Mouse (Mus musculus) liver, embryonic 16.5 days (tissue): Measurements from ENCODE around the gene Gm12184. TPM values are rescaled to one million over a fixed set of nuclear protein-coding genes. Genes with fewer than 3 reads are reported as not detected.
"Not testable (repeated sequence)": the region's sequence is repeated elsewhere in the genome, so short reads cannot be mapped to it uniquely, and the experiment has no call there.

Experiments used
- ATAC-seq: fragments of 200-750 bp; cut with Nextera tagmentation; 2 replicates; pipeline ENCODE4 v1.8.0; 2017; ENCODE audit warnings: low read depth, mild to moderate bottlenecking, moderate number of reproducible peaks, moderate library complexity
- H3K27ac ChIP-seq: fragments of 300-500 bp; sonication (generic); 2 replicates; pipeline ENCODE4 v1.5.1; 2014; ENCODE audit warnings: mild to moderate bottlenecking, low read length
- H3K27me3 ChIP-seq: fragments of 300-500 bp; sonication (generic); 2 replicates; pipeline ENCODE4 v1.6.1; 2014; ENCODE audit warnings: low read depth, low read length, mixed read lengths; ENCODE audit not compliant: control insufficient read depth, insufficient read depth
- H3K36me3 ChIP-seq: fragments of 300-500 bp; sonication (generic); 2 replicates; pipeline ENCODE4 v1.6.1; 2014; ENCODE audit warnings: mild to moderate bottlenecking; ENCODE audit not compliant: control insufficient read depth, insufficient read depth
- H3K4me1 ChIP-seq: fragments of 300-500 bp; sonication (generic); 2 replicates; pipeline ENCODE4 v1.6.1; 2014; ENCODE audit warnings: low read depth, low read length, mixed read lengths; ENCODE audit not compliant: control insufficient read depth
- H3K4me2 ChIP-seq: fragments of 300-500 bp; sonication (generic); 2 replicates; pipeline ENCODE4 v1.6.1; 2014; ENCODE audit warnings: low read depth, low read length, mixed read lengths
- H3K4me3 ChIP-seq: fragments of 300-500 bp; sonication (generic); 2 replicates; pipeline ENCODE4 v1.5.1; 2014; ENCODE audit warnings: low read depth, mild to moderate bottlenecking, low read length
- H3K9ac ChIP-seq: fragments of 300-500 bp; sonication (generic); 2 replicates; pipeline ENCODE4 v1.6.1; 2014; ENCODE audit warnings: low read depth, low read length
- H3K9me3 ChIP-seq: fragments of 300-500 bp; sonication (generic); replicated peaks from 2 replicates; pipeline ENCODE4 v1.6.1; 2016; ENCODE audit warnings: low read length; ENCODE audit not compliant: control insufficient read depth
- WGBS: fragments of 180-500 bp; shearing (Covaris S2); extraction: QIAGEN DNeasy Blood & Tissue Kit; methylation state at CpG from one replicate; pipeline ENCODE4 v1.1.7; 2014; ENCODE audit not compliant: insufficient replicate concordance; 5-methylcytosine and 5-hydroxymethylcytosine counted together
- polyA plus RNA-seq: library from polyadenylated mRNA; unstranded; fragments of >200 nt; fragmentation: Nextera tagmentation; extraction: Ambion mirVana; gene quantifications from 2 replicates; pipeline ENCODE4 v1.2.1, GENCODE M21; 2015

Gene Gm12184
- polyA plus RNA-seq, 1 experiment from 2014 or later = 0.22 TPM

- Histone ChIP-seq H3K27ac (no peak overlapping the region), H3K27me3 (peaks cover 4% of the 10 kb centered on the region), H3K4me2 (no peak overlapping the region), H3K4me1 (peaks cover 24% of the 10 kb centered on the region), H3K4me3 (no peak overlapping the region), H3K9me3 (0 out of 2 replicates have a peak, but pooled peaks cover 3% of the 10 kb centered on the region), H3K36me3 (no peaks in the 10 kb centered on the region), H3K9ac (no peak overlapping the region)
- 68% methylated on average over 4 of the region's 4 CpGs for WGBS
- ATAC-seq = no peak
Observed at GRCm38 (mm10) chr11:48851270-48851995, 25.0 kb upstream of the Gm12184 start.

DNA sequence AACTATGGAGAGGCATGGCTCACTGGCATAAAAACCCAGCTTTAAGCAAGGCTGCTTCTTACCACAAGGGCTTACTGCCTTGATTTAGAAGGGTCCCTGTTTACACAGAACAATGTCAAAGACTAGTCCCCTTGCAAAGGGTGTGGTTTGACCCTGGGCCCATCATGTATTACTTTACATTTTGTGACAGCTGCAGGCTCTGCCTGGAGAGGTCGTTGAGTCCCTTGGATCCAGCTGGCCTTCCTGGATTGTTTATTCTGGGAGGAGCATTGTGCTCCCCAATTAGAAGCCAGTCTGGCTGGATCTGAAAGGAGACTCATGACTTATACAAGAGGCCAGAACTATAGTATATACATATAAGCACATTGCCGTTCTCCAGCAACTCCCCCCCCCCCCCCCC lies 23.8 kb upstream of the Gm12184 start:
- no peak for ATAC-seq
- H3K27me3 ChIP-seq = peaks cover 4% of the 10 kb centered on the region
- no peak overlapping the region for H3K4me3 ChIP-seq
- no peak overlapping the region for H3K27ac ChIP-seq
- 0 out of 2 replicates have a peak, but pooled peaks cover 3% of the 10 kb centered on the region for H3K9me3 ChIP-seq
- 40% methylated on average over 2 of the region's 2 CpGs for WGBS
- H3K4me2 ChIP-seq = no peak overlapping the region
- H3K36me3 ChIP-seq = no peaks in the 10 kb centered on the region
- no peak overlapping the region for H3K9ac ChIP-seq
- H3K4me1 ChIP-seq = peaks cover 20% of the 10 kb centered on the region

DNA sequence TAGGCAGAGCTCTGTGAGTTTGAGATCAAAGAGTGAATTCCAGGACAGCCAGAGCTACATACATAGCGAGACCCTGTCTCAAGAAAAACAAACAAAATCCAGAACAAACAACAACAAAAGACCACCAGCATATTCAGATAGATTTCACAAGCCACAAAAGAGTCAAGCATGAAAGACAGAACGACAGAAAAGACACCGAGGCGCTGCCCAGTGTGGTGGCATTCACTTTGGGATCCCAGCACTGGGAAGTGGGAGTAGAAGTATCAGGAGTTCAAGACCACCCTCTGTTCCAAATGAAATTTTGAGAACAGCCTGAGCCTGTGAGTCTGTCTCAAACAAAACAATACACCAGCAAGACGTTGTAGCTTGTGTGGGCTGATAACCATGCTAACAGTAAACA lies 20.4 kb upstream of the Gm12184 start:
- Histone ChIP-seq H3K9me3 (0 out of 2 replicates have a peak, but pooled peaks cover 3% of the 10 kb centered on the region), H3K27ac (no peak overlapping the region), H3K4me2 (no peak overlapping the region), H3K36me3 (no peaks in the 10 kb centered on the region), H3K9ac (no peak overlapping the region), H3K4me3 (no peak overlapping the region), H3K4me1 (no peaks in the 10 kb centered on the region), H3K27me3 (no peaks in the 10 kb centered on the region)
- 43% methylated on average over 5 of the region's 5 CpGs for WGBS
- no peak for ATAC-seq

GRCm38 (mm10) chr11:48846362-48846761 lies 19.9 kb upstream of the Gm12184 start:
- not testable (repeated sequence) for H3K27me3 ChIP-seq, H3K4me2 ChIP-seq, H3K9me3 ChIP-seq, H3K36me3 ChIP-seq, H3K9ac ChIP-seq, H3K4me3 ChIP-seq, H3K27ac ChIP-seq, H3K4me1 ChIP-seq, ATAC-seq
- 55% methylated on average over 2 of the region's 2 CpGs for WGBS

- no peak for ATAC-seq
- Histone ChIP-seq H3K27ac (no peak overlapping the region), H3K27me3 (no peaks in the 10 kb centered on the region), H3K4me1 (no peaks in the 10 kb centered on the region), H3K4me2 (no peak overlapping the region), H3K4me3 (no peak overlapping the region), H3K9me3 (no peaks in the 10 kb centered on the region), H3K36me3 (no peaks in the 10 kb centered on the region), H3K9ac (no peak overlapping the region)
- 35% methylated on average over 13 of the region's 13 CpGs for WGBS
Observed at GRCm38 (mm10) chr11:48845244-48845815, 18.9 kb upstream of the Gm12184 start.

GRCm38 (mm10) chr11:48844309-48844708 lies 17.9 kb upstream of the Gm12184 start:
- Histone ChIP-seq H3K4me2 (no peak overlapping the region), H3K27ac (no peak overlapping the region), H3K9ac (no peak overlapping the region), H3K36me3 (no peaks in the 10 kb centered on the region), H3K4me3 (no peak overlapping the region), H3K27me3 (no peaks in the 10 kb centered on the region), H3K4me1 (no peaks in the 10 kb centered on the region), H3K9me3 (no peaks in the 10 kb centered on the region)
- 60% methylated on average over 6 of the region's 6 CpGs for WGBS
- no peak for ATAC-seq

DNA sequence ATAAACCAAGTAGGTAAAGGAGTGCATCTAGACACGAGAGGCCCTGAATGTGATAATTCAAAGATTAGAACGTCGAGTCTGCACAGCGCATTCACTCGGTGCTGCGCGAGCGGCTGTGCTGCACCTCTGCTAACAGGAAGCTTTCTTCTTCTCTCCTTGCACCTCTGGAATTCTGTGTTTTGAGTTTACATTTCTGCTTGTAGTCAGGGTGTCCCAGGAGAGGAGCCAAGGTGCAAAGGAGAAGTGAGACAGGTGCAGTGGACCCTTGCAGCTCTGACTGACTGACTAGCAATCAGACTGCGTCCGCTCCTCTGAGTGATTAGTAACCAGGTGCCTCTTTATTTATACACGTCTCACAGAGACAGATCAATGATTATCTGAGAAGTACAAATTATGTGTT lies 16.7 kb upstream of the Gm12184 start:
- WGBS = 76% methylated on average over 11 of the region's 11 CpGs
- H3K4me2 ChIP-seq = no peak overlapping the region
- ATAC-seq = no peak

GRCm38 (mm10) chr11:48842378-48842792 lies 15.9 kb upstream of the Gm12184 start:
- Histone ChIP-seq H3K9ac (no peak overlapping the region), H3K27me3 (peaks cover 5% of the 10 kb centered on the region; the same call in 1 of the 2 replicates), H3K9me3 (no peaks in the 10 kb centered on the region), H3K36me3 (no peaks in the 10 kb centered on the region), H3K27ac (no peak overlapping the region), H3K4me2 (no peak overlapping the region), H3K4me3 (no peak overlapping the region), H3K4me1 (peaks cover 9% of the 10 kb centered on the region)
- 65% methylated on average over 4 of the region's 4 CpGs for WGBS
- ATAC-seq = no peak

More for the DNA sequence above, 16.7 kb upstream of the Gm12184 start:
- no peak overlapping the region for H3K9ac ChIP-seq
- H3K27ac ChIP-seq = no peak overlapping the region
- H3K36me3 ChIP-seq = no peaks in the 10 kb centered on the region
- H3K27me3 ChIP-seq = no peaks in the 10 kb centered on the region; the same call in 1 of the 2 replicates
- H3K9me3 ChIP-seq = no peaks in the 10 kb centered on the region
- H3K4me3 ChIP-seq = no peak overlapping the region
- peaks cover 5% of the 10 kb centered on the region for H3K4me1 ChIP-seq

DNA sequence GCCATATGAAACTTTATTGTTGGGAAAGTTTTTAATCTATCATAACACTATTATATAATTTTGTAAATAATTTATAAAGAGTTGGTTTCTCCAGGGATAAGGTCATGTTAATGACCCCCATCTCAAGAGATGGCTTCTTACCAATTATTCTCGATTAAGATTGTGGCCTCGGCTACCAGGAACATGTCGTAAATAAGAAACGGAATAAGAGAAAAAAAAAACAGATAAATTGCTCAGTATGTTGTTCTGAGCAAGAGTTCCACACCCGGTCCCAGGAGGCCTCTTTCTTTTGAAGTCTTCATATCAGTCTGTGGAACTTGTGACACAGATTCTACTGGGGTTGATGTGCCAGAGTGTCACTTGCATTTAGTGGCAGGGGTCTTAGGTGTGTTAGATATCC lies 14.8 kb upstream of the Gm12184 start:
- Histone ChIP-seq H3K27me3 (peaks cover 15% of the 10 kb centered on the region), H3K4me3 (no peak overlapping the region), H3K27ac (no peak overlapping the region), H3K4me1 (peaks cover 14% of the 10 kb centered on the region), H3K9ac (no peak overlapping the region), H3K36me3 (no peaks in the 10 kb centered on the region), H3K9me3 (no peaks in the 10 kb centered on the region), H3K4me2 (no peak overlapping the region)
- ATAC-seq = no peak
- 63% methylated on average over 5 of the region's 5 CpGs for WGBS
